Mouse (Mus musculus) MEL (cell line): ENCODE measurements around the gene Tmem107. TPM values are rescaled to one million over a fixed set of nuclear protein-coding genes. Genes with fewer than 3 reads are reported as not detected.

ENCODE experiments used
- DNase-seq: peaks from one replicate; pipeline ENCODE4 v3.0.0; 2011; ENCODE audit warnings: low read depth, low spot score
- H3K27ac ChIP-seq: 2 replicates; pipeline ENCODE4 v1.5.1; 2012; ENCODE audit warnings: low read depth, mild to moderate bottlenecking, control low read depth, low read length, moderate library complexity; ENCODE audit not compliant: control insufficient read depth
- H3K27me3 ChIP-seq, 2 experiments: fragments of 150-350 bp in 1 of 2; sonication (generic) in 1 of 2; 2 replicates each; pipeline ENCODE4 v1.6.1; 2012; ENCODE audit warnings: low read length in 2 of 2, mild to moderate bottlenecking in 2 of 2, improper control_type of control experiment in 1 of 2, moderate library complexity in 1 of 2; ENCODE audit not compliant: insufficient read depth in 2 of 2, control insufficient read depth in 1 of 2
- H3K36me3 ChIP-seq, 2 experiments: 2 replicates each; pipeline ENCODE4 v1.6.1; 2012 to 2014; ENCODE audit warnings: low read length in 2 of 2, improper control_type of control experiment in 1 of 2, inconsistent platforms in 1 of 2, mild to moderate bottlenecking in 1 of 2; ENCODE audit not compliant: insufficient read depth in 2 of 2, control insufficient read depth in 1 of 2
- H3K4me1 ChIP-seq, 2 experiments: fragments of 150-350 bp in 1 of 2; sonication (generic) in 1 of 2; 2 replicates each; pipeline ENCODE4 v1.6.1; 2012; ENCODE audit warnings: low read length in 2 of 2, improper control_type of control experiment in 1 of 2, mild to moderate bottlenecking in 1 of 2; ENCODE audit not compliant: insufficient read depth in 2 of 2, control insufficient read depth in 1 of 2
- H3K4me3 ChIP-seq, 2 experiments: fragments of 150-350 bp in 1 of 2; sonication (generic) in 1 of 2; 2 replicates each; pipeline ENCODE4 v1.5.1; 2012; ENCODE audit warnings: low read depth in 2 of 2, low read length in 2 of 2, mild to moderate bottlenecking in 2 of 2, moderate library complexity in 2 of 2, control low read depth in 1 of 2, improper control_type of control experiment in 1 of 2; ENCODE audit not compliant: control insufficient read depth in 1 of 2, insufficient read depth in 1 of 2
- H3K79me2 ChIP-seq: 2 replicates; pipeline ENCODE4 v1.6.1; 2012; ENCODE audit warnings: mild to moderate bottlenecking, low read length, moderate library complexity; ENCODE audit not compliant: control insufficient read depth, poor library complexity, insufficient read depth
- H3K9ac ChIP-seq: 2 replicates; pipeline ENCODE4 v1.6.1; 2012; ENCODE audit warnings: low read depth, mild to moderate bottlenecking, control low read depth, low read length, moderate library complexity; ENCODE audit not compliant: control insufficient read depth, poor library complexity, severe bottlenecking
- H3K9me3 ChIP-seq: fragments of 150-350 bp; sonication (generic); replicated peaks from 2 replicates; pipeline ENCODE4 v1.6.1; 2012; ENCODE audit warnings: mild to moderate bottlenecking, low read length, improper control_type of control experiment, moderate library complexity; ENCODE audit not compliant: insufficient read depth
- BHLHE40 ChIP-seq: IDR thresholded peaks from 2 replicates; pipeline ENCODE4 v1.6.1; 2012; ENCODE audit warnings: low read depth, mild to moderate bottlenecking, inconsistent platforms, low read length, improper control_type of control experiment, borderline replicate concordance
- CTCF ChIP-seq, 3 experiments: IDR thresholded peaks in 2 of 3; conservative IDR thresholded peaks in 1 of 3; 2 replicates each; pipeline ENCODE4 v1.5.1; 2011 to 2012; ENCODE audit warnings: low read length in 3 of 3, low read depth in 2 of 3, mild to moderate bottlenecking in 2 of 3, improper control_type of control experiment in 1 of 3, inconsistent platforms in 1 of 3, mixed read lengths in 1 of 3, moderate library complexity in 1 of 3; ENCODE audit not compliant: control insufficient read depth in 1 of 3, insufficient read depth in 1 of 3, poor library complexity in 1 of 3, severe bottlenecking in 1 of 3
- ELF1 ChIP-seq: IDR thresholded peaks from 2 replicates; pipeline ENCODE4 v1.6.1; 2014; ENCODE audit warnings: low read depth, mild to moderate bottlenecking, inconsistent platforms, low read length, improper control_type of control experiment, moderate library complexity
- EP300 ChIP-seq, 2 experiments: IDR thresholded peaks; 2 replicates each; pipeline ENCODE4 v1.6.1; 2011; ENCODE audit warnings: improper control_type of control experiment in 2 of 2, low read length in 2 of 2, low read depth in 1 of 2, mild to moderate bottlenecking in 1 of 2
- GABPA ChIP-seq: IDR thresholded peaks from 2 replicates; pipeline ENCODE4 v1.6.1; 2012; ENCODE audit warnings: low read depth, mild to moderate bottlenecking, inconsistent platforms, low read length, improper control_type of control experiment, moderate library complexity
- GATA1 ChIP-seq: IDR thresholded peaks from 2 replicates; pipeline ENCODE4 v1.6.1; 2011; ENCODE audit warnings: low read depth, low read length, improper control_type of control experiment
- HCFC1 ChIP-seq: IDR thresholded peaks from 2 replicates; pipeline ENCODE4 v1.6.1; 2012; ENCODE audit warnings: low read depth, mild to moderate bottlenecking, inconsistent platforms, low read length, improper control_type of control experiment, moderate library complexity
- JUND ChIP-seq: IDR thresholded peaks from 2 replicates; pipeline ENCODE4 v1.6.1; 2011; ENCODE audit warnings: low read depth, mild to moderate bottlenecking, improper control_type of control experiment, low read length
- KAT2A ChIP-seq: conservative IDR thresholded peaks from 2 replicates; pipeline ENCODE4 v1.6.1; 2012; ENCODE audit warnings: low read depth, low read length, improper control_type of control experiment, inconsistent platforms
- MAFK ChIP-seq: IDR thresholded peaks from 2 replicates; pipeline ENCODE4 v1.6.1; 2011; ENCODE audit warnings: low read depth, mild to moderate bottlenecking, low read length, improper control_type of control experiment, borderline replicate concordance
- MAX ChIP-seq: IDR thresholded peaks from 2 replicates; pipeline ENCODE4 v1.6.1; 2011; ENCODE audit warnings: low read length, improper control_type of control experiment
- MEF2A ChIP-seq: IDR thresholded peaks from 2 replicates; pipeline ENCODE4 v1.6.1; 2014; ENCODE audit warnings: low read depth, mild to moderate bottlenecking, inconsistent platforms, low read length, improper control_type of control experiment; ENCODE audit not compliant: poor library complexity, insufficient replicate concordance, severe bottlenecking; ENCODE audit errors: extremely low read depth
- MXI1 ChIP-seq: IDR thresholded peaks from 2 replicates; pipeline ENCODE4 v1.6.1; 2011; ENCODE audit warnings: mild to moderate bottlenecking, low read depth, low read length, improper control_type of control experiment
- MYB ChIP-seq: IDR thresholded peaks from 2 replicates; pipeline ENCODE4 v1.6.1; 2011; ENCODE audit warnings: mild to moderate bottlenecking, low read depth, low read length, improper control_type of control experiment
- MYC ChIP-seq: IDR thresholded peaks from 2 replicates; pipeline ENCODE4 v1.6.1; 2011; ENCODE audit warnings: low read depth, mild to moderate bottlenecking, low read length, improper control_type of control experiment, moderate library complexity
- NELFE ChIP-seq: IDR thresholded peaks from 2 replicates; pipeline ENCODE4 v1.6.1; 2011; ENCODE audit warnings: low read depth, low read length, improper control_type of control experiment
- NRF1 ChIP-seq: IDR thresholded peaks from 2 replicates; pipeline ENCODE4 v1.6.1; 2014; ENCODE audit warnings: low read depth, mild to moderate bottlenecking, inconsistent platforms, low read length, improper control_type of control experiment, moderate library complexity; ENCODE audit not compliant: poor library complexity, insufficient read depth, severe bottlenecking
- RAD21 ChIP-seq: IDR thresholded peaks from 2 replicates; pipeline ENCODE4 v1.6.1; 2011; ENCODE audit warnings: mild to moderate bottlenecking, low read depth, low read length, improper control_type of control experiment
- RCOR1 ChIP-seq: IDR thresholded peaks from 2 replicates; pipeline ENCODE4 v1.6.1; 2012; ENCODE audit warnings: low read depth, mild to moderate bottlenecking, inconsistent platforms, low read length, improper control_type of control experiment
- SIN3A ChIP-seq: IDR thresholded peaks from 2 replicates; pipeline ENCODE4 v1.6.1; 2012; ENCODE audit warnings: low read length, improper control_type of control experiment, inconsistent platforms
- SMC3 ChIP-seq: IDR thresholded peaks from 2 replicates; pipeline ENCODE4 v1.6.1; 2011; ENCODE audit warnings: low read depth, low read length, improper control_type of control experiment
- TAL1 ChIP-seq: IDR thresholded peaks from 2 replicates; pipeline ENCODE4 v1.6.1; 2012; ENCODE audit warnings: mild to moderate bottlenecking, inconsistent platforms, low read length, moderate library complexity, mixed read lengths
- TBP ChIP-seq: IDR thresholded peaks from 2 replicates; pipeline ENCODE4 v1.8.0; 2011; ENCODE audit warnings: low read depth, low read length, improper control_type of control experiment
- UBTF ChIP-seq: IDR thresholded peaks from 2 replicates; pipeline ENCODE4 v1.6.1; 2012; ENCODE audit warnings: low read depth, mild to moderate bottlenecking, inconsistent platforms, low read length, improper control_type of control experiment, moderate library complexity, borderline replicate concordance; ENCODE audit not compliant: insufficient read depth
- USF2 ChIP-seq, 2 experiments: IDR thresholded peaks; 2 replicates each; pipeline ENCODE4 v1.6.1; 2011 to 2012; ENCODE audit warnings: improper control_type of control experiment in 2 of 2, low read length in 2 of 2, borderline replicate concordance in 1 of 2, inconsistent platforms in 1 of 2, low read depth in 1 of 2, mild to moderate bottlenecking in 1 of 2; ENCODE audit not compliant: insufficient read depth in 1 of 2
- ZC3H11A ChIP-seq: IDR thresholded peaks from 2 replicates; pipeline ENCODE4 v1.6.1; 2012; ENCODE audit warnings: low read depth, mild to moderate bottlenecking, inconsistent platforms, low read length, improper control_type of control experiment
- ZKSCAN1 ChIP-seq: IDR thresholded peaks from 2 replicates; pipeline ENCODE4 v1.6.1; 2012; ENCODE audit warnings: low read depth, mild to moderate bottlenecking, inconsistent platforms, low read length, improper control_type of control experiment, moderate library complexity
- ZNF384 ChIP-seq: IDR thresholded peaks from 2 replicates; pipeline ENCODE4 v1.6.1; 2012; ENCODE audit warnings: low read depth, mild to moderate bottlenecking, inconsistent platforms, low read length, improper control_type of control experiment
- polyA plus RNA-seq, 2 experiments: library from polyadenylated mRNA; stranded (reverse) in 1 of 2; unstranded in 1 of 2; fragments of >175 nt in 1 of 2; fragments of >200 nt in 1 of 2; gene quantifications; 2 replicates each; pipeline versions ENCODE4 v1.2.1 to v1.2.4; 2012; ENCODE audit warnings: low replicate concordance in 2 of 2, low read depth in 1 of 2; ENCODE audit not compliant: insufficient read length in 2 of 2, insufficient read depth in 1 of 2, missing spikeins in 1 of 2
- total RNA-seq: library from RNA; depleted of rRNA; stranded (reverse); fragments of 300-350 nt; gene quantifications from 2 replicates; pipeline ENCODE4 v1.2.3, GENCODE M21; 2012

Gene Tmem107
- total and polyA plus RNA-seq, 3 experiments, result 47.0 to 79.5 TPM; not detected in 1

GRCm38 (mm10) chr11:69117737-69118695 lies 47.4 kb downstream of the Tmem107 start (continued):
- TF ChIP-seq UBTF (peak; percentile 90; the same call in 1 of the 2 replicates), GATA1 (no peak), JUND (no peak), MAFK (no peak), GABPA (no peak), ZKSCAN1 (no peak), NELFE (no peak; the same call in 1 of the 2 replicates), RAD21 (no peak), SMC3 (no peak), KAT2A (no peak), CTCF (IDR thresholded peaks at IDR 0.05 in 2 of 3, conservative IDR thresholded peaks at IDR 0.05 in 1 of 3; ENCODE audit: control insufficient read depth in 1 of 3, insufficient read depth in 1 of 3, low read depth in 2 of 3, low read length in 3 of 3, poor library complexity in 1 of 3, severe bottlenecking in 1 of 3) (no peak)

- peak; percentile 92 for DNase-seq
- H3K36me3 ChIP-seq, result peaks cover 0 to 9% of the 10 kb centered on the region in 2 experiments; a peak in 2 of 4 replicates
- peak overlapping the region; percentile 51 for H3K9ac ChIP-seq
These were observed 48.2 kb downstream of the Tmem107 start for GRCm38 (mm10) chr11:69118765-69119164.

More at GRCm38 (mm10) chr11:69118765-69119164, 48.2 kb downstream of the Tmem107 start:
- Histone ChIP-seq H3K79me2 (no peaks in the 10 kb centered on the region; the same call in 1 of the 2 replicates), H3K27ac (no peak overlapping the region), H3K4me3 (peak overlapping the region; percentile 20 to 88), H3K9me3 (no peaks in the 10 kb centered on the region), H3K4me1 (peaks cover 0 to 14% of the 10 kb centered on the region in 2 experiments; a peak in 2 of 4 replicates), H3K27me3 (no peaks in the 10 kb centered on the region)
- TF ChIP-seq USF2 (IDR thresholded peaks at IDR 0.05; ENCODE audit: borderline replicate concordance in 1 of 2, insufficient read depth in 1 of 2, low read depth in 1 of 2, low read length in 2 of 2), result no peak
- TF ChIP-seq TBP, result peak; percentile 100
- TF ChIP-seq ZNF384, result peak; percentile 92
- TF ChIP-seq EP300 (IDR thresholded peaks at IDR 0.05; ENCODE audit: low read depth in 1 of 2, low read length in 2 of 2), result no peak
- no peak for TF ChIP-seq ZC3H11A
- TF ChIP-seq MAFK, result peak; percentile 99
- peak; percentile 40; the same call in 1 of the 2 replicates for TF ChIP-seq BHLHE40
- TF ChIP-seq UBTF, result no peak
- TF ChIP-seq SIN3A, result peak; percentile 65; the same call in 1 of the 2 replicates
- TF ChIP-seq GATA1, result 0 out of 2 replicates have a peak, but pooled peaks have one; percentile 27
- no peak for TF ChIP-seq CTCF (IDR thresholded peaks at IDR 0.05 in 2 of 3, conservative IDR thresholded peaks at IDR 0.05 in 1 of 3; ENCODE audit: control insufficient read depth in 1 of 3, insufficient read depth in 1 of 3, low read depth in 2 of 3, low read length in 3 of 3, poor library complexity in 1 of 3, severe bottlenecking in 1 of 3)
- TF ChIP-seq RCOR1, result no peak
- no peak for TF ChIP-seq NRF1
- TF ChIP-seq MXI1, result peak; percentile 15; the same call in 1 of the 2 replicates
- TF ChIP-seq MYC, result no peak
- no peak for TF ChIP-seq MEF2A
- no peak for TF ChIP-seq TAL1
- TF ChIP-seq MAX, result no peak
- no peak; the same call in 1 of the 2 replicates for TF ChIP-seq KAT2A
- no peak for TF ChIP-seq MYB
- 0 out of 2 replicates have a peak, but pooled peaks have one; percentile 11 for TF ChIP-seq HCFC1
- peak; percentile 78 for TF ChIP-seq ELF1
